Mouse (Mus musculus) kidney, adult 9 months (tissue): ENCODE measurements around the gene Tas2r126.
"Not testable (repeated sequence)": the region's sequence is repeated elsewhere in the genome, so short reads cannot be mapped to it uniquely, and the experiment has no call there.

Experiments
- DNase-seq: peaks from one replicate; pipeline ENCODE4 v3.0.0; 2022

Gene Tas2r126

GRCm38 (mm10) chr6:42434446-42434845 lies at the start of gene Tas2r126:
Tas2r126 (plus strand) TSS chr6:42434535.
- peak; percentile 9 for DNase-seq

DNA sequence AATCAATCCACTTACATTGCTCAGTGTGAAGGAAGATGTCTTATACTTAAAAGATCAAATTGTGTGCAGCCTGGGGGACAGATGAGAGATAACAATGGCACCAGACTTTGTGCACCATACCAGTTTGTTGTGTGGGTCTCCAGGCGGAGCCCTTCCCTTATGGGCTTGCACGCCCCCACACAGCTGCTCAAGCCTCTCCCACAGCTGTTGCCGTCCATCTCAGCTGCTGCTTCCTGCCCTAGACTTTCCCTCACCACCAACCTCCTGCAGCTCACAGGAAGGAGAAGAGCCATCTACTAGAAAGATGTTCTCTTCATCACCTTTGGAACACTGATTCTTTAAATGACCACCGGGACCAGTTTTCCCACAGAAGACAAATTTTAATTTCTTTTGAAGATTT lies 48.7 kb upstream of the Tas2r126 start:
- no peak for DNase-seq

DNA sequence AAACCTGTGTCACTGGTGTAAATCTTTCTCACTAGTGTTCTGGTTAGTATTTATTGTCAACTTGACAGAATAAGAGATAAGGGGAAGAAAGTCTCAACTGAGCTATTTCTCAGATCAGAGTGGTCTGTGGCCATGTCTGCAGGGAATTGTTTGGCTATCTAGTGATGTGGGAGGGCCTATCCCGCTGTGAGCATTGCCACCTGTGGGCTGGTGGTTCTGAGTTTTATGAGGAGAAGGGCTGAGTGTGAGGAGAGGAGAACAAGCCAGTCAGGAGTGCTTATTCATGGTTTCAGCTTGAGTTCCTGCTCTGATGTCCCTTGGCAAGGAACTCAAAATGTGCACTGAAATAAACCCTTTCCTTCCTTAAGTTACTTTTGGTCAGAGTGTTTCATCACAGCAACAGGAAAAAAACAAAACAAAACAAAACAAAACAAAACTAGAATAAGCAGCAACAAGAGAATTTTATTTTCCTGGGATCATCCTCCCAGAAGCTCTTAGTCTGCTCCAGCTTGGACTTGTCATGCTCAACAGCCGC lies 42.5 kb upstream of the Tas2r126 start:
- DNase-seq, result no peak

GRCm38 (mm10) chr6:42395960-42396809 lies 38.1 kb upstream of the Tas2r126 start:
- peak; percentile 85 for DNase-seq

GRCm38 (mm10) chr6:42397041-42397657 lies 37.2 kb upstream of the Tas2r126 start:
- DNase-seq, result no peak

- DNase-seq, result no peak
Measured at GRCm38 (mm10) chr6:42398285-42398684, 36.0 kb upstream of the Tas2r126 start.

- no peak for DNase-seq
Measured at GRCm38 (mm10) chr6:42398998-42399397, 35.3 kb upstream of the Tas2r126 start.

- no peak for DNase-seq
Measured at GRCm38 (mm10) chr6:42399938-42400337, 34.4 kb upstream of the Tas2r126 start, which contains the start of gene Tas2r143. Tas2r143 (plus strand) TSS chr6:42400238.

DNA sequence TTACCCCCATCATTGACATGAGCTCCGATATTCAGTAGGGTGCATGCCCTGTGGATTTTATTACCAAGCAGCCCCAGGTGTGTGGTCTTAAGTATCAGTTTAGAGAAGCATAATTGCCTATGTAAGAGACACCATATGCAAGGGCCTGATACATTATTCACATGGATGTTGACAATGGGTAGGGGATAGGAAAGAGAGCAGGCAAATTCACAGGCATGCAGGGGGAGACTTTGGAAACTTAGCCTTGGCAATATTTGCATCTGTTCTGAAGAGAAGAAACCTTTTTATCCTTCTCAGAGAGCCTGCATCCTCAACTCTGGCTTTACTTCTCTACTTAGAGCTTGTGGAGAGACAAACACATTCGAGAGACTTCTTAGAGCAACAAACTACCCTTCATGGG lies 29.2 kb upstream of the Tas2r126 start, which contains the start of gene Tas2r135:
TSS of gene Tas2r135 (plus strand) at position 301 of the 400 bp plus-strand sequence.
- DNase-seq, result no peak

- no peak for DNase-seq
Measured at GRCm38 (mm10) chr6:42419443-42419842, 14.9 kb upstream of the Tas2r126 start.

GRCm38 (mm10) chr6:42421439-42421838 lies 12.9 kb upstream of the Tas2r126 start:
- DNase-seq, result no peak

DNA sequence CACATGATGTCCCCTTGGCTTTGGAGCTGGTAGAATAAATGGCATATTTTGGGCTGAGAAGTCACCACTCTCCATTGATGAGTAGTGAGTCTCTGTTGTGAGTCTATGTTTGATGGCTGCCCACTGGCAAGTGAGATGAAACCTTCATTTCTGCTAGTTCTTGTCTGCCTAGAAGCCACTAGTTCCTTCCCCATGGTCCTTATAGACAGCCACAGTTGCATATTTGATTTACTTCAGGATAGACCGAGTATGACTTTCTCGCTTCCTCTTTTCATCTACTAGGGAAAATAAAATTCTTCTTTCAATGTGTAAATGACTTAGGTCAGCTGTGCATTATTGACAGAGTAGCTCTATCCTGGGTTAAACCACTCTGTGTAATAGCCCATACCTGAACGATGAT lies 9.9 kb upstream of the Tas2r126 start:
- DNase-seq, result no peak

DNA sequence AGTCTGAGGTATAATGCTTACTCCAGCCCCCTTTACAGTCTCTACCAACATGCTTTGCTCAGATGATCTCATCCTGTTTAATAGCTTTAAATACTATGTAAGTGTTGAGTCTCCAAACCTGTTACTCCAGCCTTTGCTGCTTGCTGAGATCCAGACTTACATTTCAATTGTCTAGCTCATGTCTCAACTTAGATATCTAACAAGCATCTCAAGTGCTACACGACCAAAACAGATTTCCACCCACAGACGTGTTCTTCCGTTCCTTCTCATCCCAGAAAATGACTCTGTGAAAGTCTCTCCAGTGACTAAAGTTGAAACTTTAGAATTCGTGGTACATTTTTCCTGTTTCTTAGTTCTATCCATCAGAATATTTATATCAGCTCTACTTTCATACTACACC lies 8.0 kb upstream of the Tas2r126 start:
- DNase-seq, result no peak

GRCm38 (mm10) chr6:42433554-42433953 lies 781 bp upstream of the Tas2r126 start:
- peak; percentile 16 for DNase-seq

GRCm38 (mm10) chr6:42435490-42435889 lies 1.2 kb downstream of the Tas2r126 start:
- DNase-seq, result no peak

DNA sequence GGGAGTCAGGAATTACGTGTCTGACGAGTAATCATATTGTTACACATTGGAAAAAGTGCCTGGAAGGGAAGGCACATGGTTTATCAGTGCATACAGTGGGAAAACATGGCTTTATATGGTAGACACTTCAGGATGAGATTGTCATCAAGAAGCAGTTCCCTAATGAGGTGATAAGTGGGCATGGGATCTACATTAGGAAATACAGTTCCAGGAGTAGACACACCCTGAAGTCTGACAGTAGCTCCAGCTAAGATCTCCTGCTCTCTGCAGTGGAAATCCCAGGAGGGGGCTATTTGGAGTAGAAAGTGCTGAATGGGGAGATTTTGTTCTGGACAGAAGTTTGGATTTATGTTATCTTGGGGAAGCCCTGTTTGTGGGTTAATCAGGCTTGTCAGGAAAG lies 7.1 kb downstream of the Tas2r126 start:
- no peak for DNase-seq

GRCm38 (mm10) chr6:42444491-42444890 lies 10.2 kb downstream of the Tas2r126 start:
- DNase-seq, result no peak

DNA sequence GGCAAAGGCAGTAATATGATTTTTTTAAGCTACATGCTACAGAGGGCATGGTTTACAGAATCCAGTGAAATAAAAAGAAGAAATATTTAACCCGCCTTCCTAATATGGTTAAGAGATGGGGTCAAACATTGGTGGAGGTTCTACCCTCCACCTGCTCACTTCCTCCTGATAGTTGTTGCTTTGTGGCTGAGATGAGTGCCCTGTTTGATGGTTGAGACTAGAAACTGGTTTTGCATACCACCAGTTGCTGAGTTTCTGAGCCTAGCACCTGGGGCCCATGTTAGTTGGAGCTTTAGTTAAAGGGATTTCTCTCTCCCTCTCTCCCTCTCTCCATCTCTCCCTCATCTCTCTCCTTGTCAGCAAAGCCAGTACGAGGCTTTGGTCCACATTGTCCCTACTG lies 13.0 kb downstream of the Tas2r126 start:
- DNase-seq, result no peak

DNA sequence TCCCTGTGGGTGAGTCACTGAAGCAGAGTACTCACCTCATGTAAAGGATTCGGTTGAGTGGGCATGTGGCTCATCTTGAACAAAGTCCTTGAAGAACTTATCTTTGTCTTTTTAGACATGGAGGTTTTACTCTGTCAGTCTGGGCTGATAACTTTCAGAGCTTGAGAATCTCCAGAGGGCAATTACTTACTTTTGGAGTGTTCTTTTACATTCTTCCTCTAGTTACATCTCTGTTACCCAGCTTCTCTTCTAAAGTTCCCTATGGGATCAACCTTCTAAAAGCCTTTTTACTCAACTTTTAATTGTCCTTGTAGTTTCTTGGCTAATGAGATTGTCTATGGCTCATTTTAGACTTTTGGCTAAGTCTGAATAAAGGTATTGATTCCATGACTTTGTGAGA lies 30.8 kb downstream of the Tas2r126 start, which contains the start of gene Olfr458:
TSS of gene Olfr458 (minus strand) at position 101 of the 400 bp plus-strand sequence.
- DNase-seq, result no peak

DNA sequence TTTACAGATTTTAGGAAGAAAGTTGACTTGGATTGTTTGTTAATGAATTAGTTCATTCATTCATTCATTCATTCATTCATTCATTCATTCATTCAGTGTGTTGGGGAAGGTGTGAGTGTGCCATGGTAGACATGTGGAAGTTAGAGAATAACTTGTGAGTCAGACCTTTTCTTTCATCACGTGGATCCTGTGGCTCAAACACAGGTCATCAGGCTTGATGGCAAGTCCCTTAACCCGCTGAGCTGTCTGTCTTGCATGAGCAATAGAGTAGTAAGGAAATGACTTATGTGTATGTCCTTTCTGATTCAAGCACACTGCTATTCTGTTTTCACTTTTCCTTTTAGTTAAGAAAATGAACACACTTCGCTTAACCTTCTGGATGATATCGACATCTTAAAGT lies 36.2 kb downstream of the Tas2r126 start:
- DNase-seq, result no peak

- DNase-seq, result not testable (repeated sequence)
Measured at GRCm38 (mm10) chr6:42471298-42471697, 37.0 kb downstream of the Tas2r126 start.

- DNase-seq, result no peak
Measured at GRCm38 (mm10) chr6:42476235-42476634, 41.9 kb downstream of the Tas2r126 start, which contains the start of gene Olfr457. Olfr457 (minus strand) TSS chr6:42476335.

DNA sequence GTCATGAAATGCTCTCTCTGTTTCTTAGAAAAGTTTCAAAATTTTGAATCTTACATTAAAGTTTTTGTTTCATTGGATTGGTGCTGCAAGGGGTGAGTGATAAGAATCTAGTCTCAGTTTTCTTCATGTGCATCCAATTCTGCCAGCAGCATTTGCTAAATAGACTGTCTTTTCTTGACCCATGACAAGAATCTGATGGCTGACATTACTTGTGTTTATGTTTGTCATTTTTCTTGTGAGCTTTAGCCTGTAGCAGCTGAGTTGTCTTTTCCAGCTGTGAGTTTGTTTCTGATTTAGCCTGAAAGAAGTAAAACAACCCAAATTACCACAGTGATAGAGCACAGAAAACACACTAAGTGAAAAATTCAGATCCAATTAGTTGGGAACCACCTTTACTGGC lies 50.3 kb downstream of the Tas2r126 start:
- no peak for DNase-seq
